Mouse (Mus musculus): Measurements from ENCODE around the gene Rpap2. TPM values are rescaled to one million over a fixed set of nuclear protein-coding genes. Genes with fewer than 3 reads are reported as not detected.

Rpap2 gene
- polyA plus RNA-seq, 1 experiment from 2014 or later, result 28.5 TPM

GRCm38 (mm10) chr5:107684380-107684779 is 87.2 kb downstream of the Rpap2 start:
- ChIA-PET POLR2A (no interaction called here), CTCF (interaction anchor here (1.2 to 1.5 kb wide), 3 partner anchors 13 to 110 kb away, joined by 3 to 6 read pairs (median 4); no protein-coding TSS in a partner anchor)
- peak; percentile 68 for TF ChIP-seq CTCF (IDR thresholded peaks at IDR 0.05)
- ATAC-seq (no peak), DNase-seq (ENCODE audit: low read depth, low spot score) (no peak)
- in situ Hi-C loops (cut with MboI; ENCODE audit: low pct_unique_long_range_greater_than_20kb), result no loop called here
- H3K27me3 ChIP-seq, result no peaks in the 10 kb centered on the region

- ChIA-PET CTCF (no interaction called here), POLR2A (no interaction called here)
- ATAC-seq (no peak), DNase-seq (ENCODE audit: low read depth, low spot score) (no peak)
- TF ChIP-seq CTCF (IDR thresholded peaks at IDR 0.05), result no peak
- H3K27me3 ChIP-seq, result peaks cover 3% of the 10 kb centered on the region
- in situ Hi-C loops (cut with MboI; ENCODE audit: low pct_unique_long_range_greater_than_20kb), result no loop called here
These were observed 90.0 kb downstream of the Rpap2 start for GRCm38 (mm10) chr5:107687161-107687560.

GRCm38 (mm10) chr5:107687592-107688498 is 90.7 kb downstream of the Rpap2 start:
- in situ Hi-C loops (cut with MboI; ENCODE audit: low pct_unique_long_range_greater_than_20kb), result no loop called here
- CTCF ChIA-PET, result interaction anchor here (0.6 to 1.9 kb wide), 4 partner anchors 13 to 200 kb away, joined by 3 to 7 read pairs (median 4); no protein-coding TSS in a partner anchor
- peaks cover 3% of the 10 kb centered on the region for H3K27me3 ChIP-seq
- POLR2A ChIA-PET, result no interaction called here
- TF ChIP-seq CTCF (IDR thresholded peaks at IDR 0.05), result no peak
- peak; percentile 49 for DNase-seq (ENCODE audit: low read depth, low spot score)
- ATAC-seq, result peak; percentile 66

GRCm38 (mm10) chr5:107688499-107688866 is 91.3 kb downstream of the Rpap2 start:
- H3K27me3 ChIP-seq, result peaks cover 3% of the 10 kb centered on the region
- ChIA-PET CTCF (interaction anchor here (1.3 to 1.9 kb wide), 3 partner anchors 12 to 53 kb away, joined by 3 to 7 read pairs (median 4); no protein-coding TSS in a partner anchor), POLR2A (interaction anchor here (0.9 kb wide), 1 partner anchor 9 kb away, joined by 4 read pairs; no protein-coding TSS in a partner anchor)
- TF ChIP-seq CTCF (IDR thresholded peaks at IDR 0.05), result no peak
- peak; percentile 42 for ATAC-seq
- in situ Hi-C loops (cut with MboI; ENCODE audit: low pct_unique_long_range_greater_than_20kb), result no loop called here
- DNase-seq (ENCODE audit: low read depth, low spot score), result no peak

GRCm38 (mm10) chr5:107695019-107695418 is 97.8 kb downstream of the Rpap2 start:
- DNase-seq (ENCODE audit: low read depth, low spot score) (no peak), ATAC-seq (no peak)
- ChIA-PET CTCF (no interaction called here), POLR2A (no interaction called here)
- in situ Hi-C loops (cut with MboI; ENCODE audit: low pct_unique_long_range_greater_than_20kb), result no loop called here
- TF ChIP-seq CTCF (IDR thresholded peaks at IDR 0.05), result no peak
- H3K27me3 ChIP-seq, result peaks cover 6% of the 10 kb centered on the region

GRCm38 (mm10) chr5:107698888-107699287 is 101.7 kb downstream of the Rpap2 start:
- ChIA-PET POLR2A (no interaction called here), CTCF (interaction anchor here (1.3 to 1.5 kb wide), 2 partner anchors 15 to 16 kb away, joined by 3 to 4 read pairs; no protein-coding TSS in a partner anchor)
- DNase-seq (ENCODE audit: low read depth, low spot score) (no peak), ATAC-seq (no peak)
- in situ Hi-C loops (cut with MboI; ENCODE audit: low pct_unique_long_range_greater_than_20kb), result no loop called here
- no peak for TF ChIP-seq CTCF (IDR thresholded peaks at IDR 0.05)
- peaks cover 3% of the 10 kb centered on the region for H3K27me3 ChIP-seq

GRCm38 (mm10) chr5:107700873-107701272 is 103.7 kb downstream of the Rpap2 start:
- POLR2A ChIA-PET, result interaction anchor here (0.5 kb wide), 1 partner anchor 79 kb away, joined by 3 read pairs; no protein-coding TSS in a partner anchor
- in situ Hi-C loops (cut with MboI; ENCODE audit: low pct_unique_long_range_greater_than_20kb), result no loop called here
- peaks cover 8% of the 10 kb centered on the region for H3K27me3 ChIP-seq
- no peak for TF ChIP-seq CTCF (IDR thresholded peaks at IDR 0.05)
- ATAC-seq, result no peak
- CTCF ChIA-PET, result interaction anchor here (1.2 to 2.5 kb wide), 3 partner anchors 12 to 25 kb away, joined by 4 to 7 read pairs (median 4); no protein-coding TSS in a partner anchor
- DNase-seq (ENCODE audit: low read depth, low spot score), result no peak

GRCm38 (mm10) chr5:107701658-107702057 is 104.5 kb downstream of the Rpap2 start:
- CTCF ChIA-PET, result interaction anchor here (1.2 to 2.5 kb wide), 3 partner anchors 13 to 26 kb away, joined by 4 to 7 read pairs (median 4); no protein-coding TSS in a partner anchor
- POLR2A ChIA-PET, result interaction anchor here (0.5 kb wide), 1 partner anchor 79 kb away, joined by 3 read pairs; no protein-coding TSS in a partner anchor
- DNase-seq (ENCODE audit: low read depth, low spot score) (no peak), ATAC-seq (no peak)
- H3K27me3 ChIP-seq, result peaks cover 11% of the 10 kb centered on the region
- in situ Hi-C loops (cut with MboI; ENCODE audit: low pct_unique_long_range_greater_than_20kb), result no loop called here
- no peak for TF ChIP-seq CTCF (IDR thresholded peaks at IDR 0.05)

GRCm38 (mm10) chr5:107703207-107703763 is 106.1 kb downstream of the Rpap2 start:
- ChIA-PET CTCF (no interaction called here), POLR2A (interaction anchor here (0.6 kb wide), 1 partner anchor 98 kb away, joined by 3 read pairs; no protein-coding TSS in a partner anchor)
- ATAC-seq (no peak), DNase-seq (ENCODE audit: low read depth, low spot score) (no peak)
- in situ Hi-C loops (cut with MboI; ENCODE audit: low pct_unique_long_range_greater_than_20kb), result no loop called here
- peaks cover 19% of the 10 kb centered on the region for H3K27me3 ChIP-seq
- TF ChIP-seq CTCF (IDR thresholded peaks at IDR 0.05), result no peak

GRCm38 (mm10) chr5:107705756-107706155 is 108.6 kb downstream of the Rpap2 start:
- ChIA-PET CTCF (no interaction called here), POLR2A (no interaction called here)
- in situ Hi-C loops (cut with MboI; ENCODE audit: low pct_unique_long_range_greater_than_20kb), result no loop called here
- DNase-seq (ENCODE audit: low read depth, low spot score) (no peak), ATAC-seq (no peak)
- TF ChIP-seq CTCF (IDR thresholded peaks at IDR 0.05), result no peak
- H3K27me3 ChIP-seq, result peaks cover 36% of the 10 kb centered on the region

GRCm38 (mm10) chr5:107706262-107706661 is 109.1 kb downstream of the Rpap2 start:
- TF ChIP-seq CTCF (IDR thresholded peaks at IDR 0.05), result no peak
- peaks cover 36% of the 10 kb centered on the region for H3K27me3 ChIP-seq
- ATAC-seq (no peak), DNase-seq (ENCODE audit: low read depth, low spot score) (no peak)
- CTCF ChIA-PET, result no interaction called here
- in situ Hi-C loops (cut with MboI; ENCODE audit: low pct_unique_long_range_greater_than_20kb), result no loop called here
- POLR2A ChIA-PET, result no interaction called here

Measured in Patski (cell line).